Mouse (Mus musculus) adrenal gland, adult 18-20 months (tissue): Measurements from ENCODE around the gene Uvrag. TPM values are rescaled to one million over a fixed set of nuclear protein-coding genes. Genes with fewer than 3 reads are reported as not detected.

Experiments used
- DNase-seq, 2 experiments: peaks; one replicate each; pipeline ENCODE4 v3.0.0; 2021 to 2022; ENCODE audit warnings: low spot score in 2 of 2
- total RNA-seq, 2 experiments: library from RNA; stranded (reverse); gene quantifications; 1 replicate in 1 of 2; 2 replicates in 1 of 2; pipeline ENCODE4 v1.2.3; 2021

The Uvrag gene
- total RNA-seq, 2 experiments from 2014 or later, result 15.4 to 29.0 TPM

DNA sequence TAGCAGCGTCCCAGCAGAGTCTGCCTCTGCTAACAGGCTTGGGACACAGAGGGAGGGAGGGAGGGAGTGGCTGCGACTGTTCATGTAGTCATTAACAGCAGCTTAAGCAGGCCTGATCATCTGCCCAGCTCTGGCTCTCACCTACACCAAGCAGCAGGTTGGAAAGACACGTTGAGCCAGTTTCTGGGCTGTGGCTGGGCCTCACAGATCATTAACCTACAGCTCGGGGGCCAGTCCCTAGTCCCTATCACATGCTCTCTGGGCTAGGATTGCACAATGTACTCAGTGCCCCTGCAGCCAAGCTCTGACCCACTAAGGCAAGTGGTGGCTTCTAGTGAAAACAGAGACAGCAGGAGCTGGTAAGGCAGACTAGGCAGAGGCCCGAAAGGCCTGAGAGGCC is 27.0 kb upstream of the Uvrag start:
- no peak for DNase-seq

DNA sequence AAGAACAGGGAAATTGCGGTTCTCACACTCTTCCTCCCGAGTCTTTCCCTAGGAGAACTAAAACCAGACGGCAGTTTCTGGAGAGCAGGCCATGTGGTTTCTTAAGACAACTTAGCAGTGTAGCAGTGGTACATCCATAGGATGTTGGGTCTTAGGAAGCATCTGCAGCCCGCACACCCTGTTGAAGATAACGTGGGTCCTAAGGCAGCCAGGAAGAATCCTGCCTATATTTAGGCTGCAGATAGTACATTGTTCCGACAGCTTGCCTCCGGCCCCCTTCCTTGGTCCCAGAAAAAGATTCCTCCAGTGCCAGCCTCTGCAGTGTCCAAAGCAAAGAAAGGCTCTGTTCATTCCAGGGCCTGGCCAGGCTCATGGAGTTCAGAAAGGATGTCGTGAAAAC is 25.2 kb upstream of the Uvrag start:
- no peak for DNase-seq

DNA sequence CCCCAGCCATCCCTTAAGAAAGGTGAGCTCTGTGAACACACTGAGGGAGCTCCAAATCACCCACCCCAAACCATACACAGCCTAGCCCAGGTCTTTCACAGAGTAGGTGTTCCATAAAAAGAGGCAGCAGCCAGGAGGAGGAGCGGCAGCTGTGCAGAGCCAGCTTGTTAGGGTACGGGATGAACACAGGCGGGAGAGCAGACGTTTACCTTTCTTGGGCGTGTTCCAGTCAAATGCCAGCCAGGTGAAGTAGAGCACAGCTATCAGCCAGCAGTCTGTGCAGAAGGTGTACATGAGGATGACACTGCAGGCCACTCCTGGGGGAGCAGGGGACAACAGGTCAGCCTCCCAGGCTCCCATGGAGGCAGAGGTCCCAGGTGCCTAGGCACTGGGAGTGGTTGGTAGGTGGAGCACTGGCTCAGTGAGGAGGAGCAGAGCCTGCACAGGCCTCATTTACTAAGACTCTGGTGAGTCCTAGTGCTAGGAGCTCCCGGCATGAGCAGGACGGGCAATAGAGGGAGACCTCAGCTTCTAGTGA is 24.0 kb upstream of the Uvrag start:
- no peak for DNase-seq

DNA sequence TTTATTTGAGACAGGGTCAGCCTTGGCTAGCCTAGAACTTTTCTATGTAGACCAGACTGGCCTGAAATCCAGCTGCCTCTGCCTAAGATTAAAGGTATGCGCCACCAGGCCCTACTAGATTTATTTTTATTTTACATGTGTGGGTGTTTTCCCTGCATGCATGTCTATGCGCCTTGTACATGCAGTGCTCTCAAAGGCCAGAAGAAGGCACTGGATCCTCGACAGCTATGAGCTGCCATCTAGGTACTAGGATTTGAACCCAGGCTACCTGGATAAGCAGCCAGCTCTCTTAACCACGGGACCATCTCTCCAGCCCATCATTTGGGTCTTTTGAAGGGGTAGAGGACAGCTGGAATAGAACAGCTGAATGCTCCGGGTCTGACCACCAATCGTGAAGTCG is 21.5 kb upstream of the Uvrag start:
- no peak for DNase-seq

DNA sequence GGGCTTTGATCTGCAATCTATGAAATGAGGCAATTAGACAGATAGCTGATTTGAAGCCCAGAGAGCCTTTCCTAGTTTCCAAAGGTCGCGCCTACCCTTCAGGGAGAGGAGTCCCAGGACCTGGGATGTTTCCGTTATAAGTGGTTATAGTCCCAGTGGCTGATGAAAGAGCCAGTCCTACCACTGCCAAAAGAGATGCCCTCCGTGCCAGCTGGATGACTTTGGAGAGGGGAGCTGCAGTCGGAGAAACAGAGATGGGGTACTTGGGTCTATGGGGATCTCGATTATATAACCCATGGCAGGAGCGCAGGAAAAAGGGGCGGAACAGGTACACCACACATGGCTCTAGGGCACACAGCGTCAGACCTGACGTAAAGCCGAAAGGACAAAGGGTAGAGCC is 21.0 kb upstream of the Uvrag start:
- DNase-seq, result no peak

DNA sequence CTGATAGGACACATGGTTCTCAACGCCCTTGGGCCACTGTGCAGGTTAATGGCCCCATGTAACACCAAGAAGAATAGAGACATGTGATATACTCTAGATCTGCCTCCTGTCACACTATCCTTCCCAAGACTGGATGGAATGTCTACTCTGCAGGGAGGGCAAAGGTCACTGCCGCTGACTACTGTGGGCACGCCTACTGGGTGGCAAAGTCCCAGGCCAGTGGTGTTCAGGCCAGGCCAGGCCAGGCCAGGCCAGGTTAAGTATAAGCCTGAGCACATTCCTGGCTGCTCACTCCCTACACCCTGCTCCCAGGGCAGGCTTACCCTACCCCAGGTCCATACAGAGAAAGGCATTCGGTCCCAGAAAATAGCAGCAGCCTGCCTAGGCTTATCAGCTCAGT is 20.6 kb upstream of the Uvrag start:
- DNase-seq, result no peak

DNA sequence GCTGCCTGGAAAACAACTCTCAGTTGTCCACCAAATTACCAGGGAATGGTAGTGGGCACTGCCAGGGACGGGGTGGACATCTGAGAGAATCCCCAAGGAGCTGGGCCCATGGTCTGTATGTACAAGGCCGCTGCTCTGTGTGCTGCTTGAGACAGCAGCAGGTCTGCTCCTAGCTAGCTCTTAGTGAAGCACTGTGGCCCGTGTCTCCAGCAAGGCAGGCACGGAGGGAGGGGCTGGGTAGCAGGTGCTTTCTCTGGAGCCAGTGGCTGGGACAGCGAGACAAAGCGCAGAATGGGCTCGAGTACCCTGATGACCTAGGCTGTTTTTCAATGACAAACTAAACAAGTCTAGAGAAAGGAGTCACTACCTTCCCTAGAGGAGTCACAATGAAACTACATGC is 20.1 kb upstream of the Uvrag start:
- no peak for DNase-seq

DNA sequence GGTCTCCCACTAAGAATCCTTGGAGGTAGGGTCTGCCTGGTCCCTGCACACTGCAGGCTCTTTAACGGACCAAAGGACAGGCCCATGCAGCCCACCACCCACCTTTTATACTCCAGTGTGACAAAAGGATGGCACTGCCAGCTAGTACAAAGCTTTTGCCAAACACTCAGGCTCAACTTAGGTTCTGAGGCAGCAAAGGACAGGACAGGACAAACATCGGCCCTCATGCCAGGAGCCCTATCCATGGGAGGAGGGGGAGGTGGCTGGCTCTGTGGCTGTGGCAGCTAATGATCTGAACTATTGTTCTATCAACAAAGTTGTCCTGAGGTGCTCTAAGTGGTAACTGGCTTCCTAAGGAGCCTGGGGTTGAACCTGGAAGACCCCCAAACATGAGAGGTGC is 18.5 kb upstream of the Uvrag start:
- no peak for DNase-seq

DNA sequence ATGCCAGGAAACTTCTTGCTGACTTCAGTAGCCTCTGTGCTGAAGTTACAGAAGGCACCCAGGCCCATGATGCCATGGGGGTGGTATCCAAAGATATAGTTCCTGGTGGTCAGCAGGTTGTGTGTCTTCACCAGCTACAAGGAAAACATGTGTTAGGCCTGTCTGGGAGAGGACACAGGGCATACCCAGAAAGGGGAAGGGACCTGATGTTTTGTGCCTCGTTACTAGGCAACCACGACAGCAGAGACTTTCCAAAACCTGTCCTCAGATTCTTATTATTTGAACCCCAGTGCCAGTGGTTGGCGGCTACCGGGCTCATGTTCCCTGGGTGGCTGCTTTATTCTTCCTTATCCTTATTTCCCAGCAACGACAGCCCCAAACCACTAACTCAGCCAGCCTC is 18.0 kb upstream of the Uvrag start:
- DNase-seq, result no peak

DNA sequence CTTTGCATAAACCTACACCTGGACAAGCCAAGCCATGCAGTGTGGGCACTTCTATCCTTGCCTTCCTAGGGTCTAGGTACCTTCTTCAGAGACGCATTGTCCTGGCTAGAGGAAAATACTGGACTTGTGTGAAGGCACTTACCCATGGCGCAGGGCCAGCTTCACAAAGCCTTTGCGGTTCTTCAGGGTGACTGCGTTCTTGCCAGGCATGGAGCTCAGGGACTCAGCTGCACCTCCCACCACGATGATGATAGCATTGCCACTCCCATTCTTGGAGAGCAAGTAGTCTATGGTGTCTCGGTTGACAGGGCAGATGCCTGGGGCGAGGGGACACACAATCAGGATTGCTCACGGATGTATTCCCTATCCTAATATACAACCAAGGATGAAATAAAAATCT is 17.1 kb upstream of the Uvrag start:
- no peak for DNase-seq

DNA sequence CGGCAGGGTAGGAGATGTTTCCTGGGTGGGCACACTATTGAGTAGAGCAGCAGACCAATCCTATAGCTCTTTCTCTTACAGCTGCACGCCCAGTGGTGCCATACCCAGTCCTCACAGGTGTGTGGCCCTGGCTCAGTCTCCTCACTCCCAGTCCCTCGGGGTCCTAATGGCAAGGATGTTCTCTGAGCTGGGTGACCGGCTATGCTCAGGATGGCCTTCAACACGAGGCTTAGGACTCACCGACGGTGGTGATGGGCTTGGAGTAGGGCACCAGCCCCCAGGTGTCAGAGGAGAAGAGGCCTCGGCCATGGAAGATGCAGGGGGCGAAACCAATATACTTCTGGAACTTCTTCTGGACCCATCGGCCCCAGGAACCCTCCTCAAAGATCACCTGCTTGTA is 15.8 kb upstream of the Uvrag start:
- DNase-seq, result no peak

DNA sequence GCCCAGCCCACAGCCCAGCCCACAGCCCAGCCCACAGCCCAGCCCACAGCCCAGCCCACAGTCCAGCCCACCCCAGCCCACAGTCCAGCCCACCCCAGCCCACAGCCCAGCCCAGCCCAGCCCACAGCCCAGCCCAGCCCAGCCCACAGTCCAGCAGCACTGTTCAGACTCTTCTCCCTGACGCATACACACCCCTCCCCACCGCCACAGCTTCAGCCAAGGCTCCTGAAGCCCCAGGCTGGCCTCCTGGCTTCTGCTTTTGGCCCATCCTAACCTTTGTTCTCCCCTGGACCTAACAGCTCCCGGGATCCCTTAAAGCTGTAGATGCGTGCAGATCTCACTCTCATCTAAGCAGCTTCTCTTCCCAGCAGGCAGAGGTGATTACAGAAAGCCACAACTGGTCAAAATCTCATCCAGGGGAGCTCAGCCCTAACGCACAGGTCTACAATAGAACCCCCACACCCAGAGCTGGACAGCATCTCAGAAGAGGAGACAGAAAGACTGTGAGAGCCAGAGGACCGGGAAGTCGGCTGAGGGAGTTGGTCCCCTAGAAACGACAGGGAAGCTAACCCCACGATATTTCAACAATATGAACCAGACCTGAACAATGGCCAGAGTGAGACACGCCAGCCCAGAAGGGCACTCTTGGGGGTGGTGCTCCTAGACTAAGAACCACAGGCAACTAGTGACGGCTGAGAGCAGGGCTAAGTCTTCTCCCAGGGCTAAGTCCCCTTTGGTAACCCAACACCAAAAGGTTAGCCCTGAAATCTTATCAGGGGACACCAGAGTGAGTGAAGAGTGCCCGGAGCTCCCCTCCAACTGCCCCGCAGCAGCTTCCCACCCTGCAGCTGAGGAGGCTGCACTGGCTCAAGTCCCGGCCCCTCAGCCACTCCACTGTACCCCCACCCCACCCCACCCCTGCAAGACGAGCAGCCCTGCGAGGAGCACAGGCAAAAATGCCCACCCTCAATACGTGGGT is 14.7 kb upstream of the Uvrag start:
- DNase-seq, result no peak

DNA sequence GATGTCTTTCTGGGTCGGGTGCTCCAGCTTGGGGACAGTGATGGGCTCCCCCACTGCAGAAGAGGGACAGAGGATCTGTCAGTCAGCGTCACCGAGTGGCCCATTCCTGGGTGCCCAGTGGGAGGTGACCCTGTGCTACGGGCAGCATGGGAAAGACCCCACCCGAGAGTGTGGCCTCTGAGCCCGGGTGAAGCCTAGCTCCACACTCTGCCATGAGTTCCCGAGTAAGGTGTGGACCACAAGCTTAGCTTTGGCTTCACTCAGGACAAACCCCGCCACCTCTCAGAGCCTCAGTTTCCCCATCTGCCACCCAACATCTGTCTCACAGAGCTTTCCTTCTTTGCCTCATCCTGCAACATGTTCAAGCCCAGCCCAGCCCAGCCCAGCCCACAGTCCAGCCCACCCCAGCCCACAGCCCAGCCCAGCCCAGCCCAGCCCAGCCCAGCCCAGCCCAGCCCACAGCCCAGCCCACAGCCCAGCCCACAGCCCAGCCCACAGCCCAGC is 13.8 kb upstream of the Uvrag start:
- no peak for DNase-seq

DNA sequence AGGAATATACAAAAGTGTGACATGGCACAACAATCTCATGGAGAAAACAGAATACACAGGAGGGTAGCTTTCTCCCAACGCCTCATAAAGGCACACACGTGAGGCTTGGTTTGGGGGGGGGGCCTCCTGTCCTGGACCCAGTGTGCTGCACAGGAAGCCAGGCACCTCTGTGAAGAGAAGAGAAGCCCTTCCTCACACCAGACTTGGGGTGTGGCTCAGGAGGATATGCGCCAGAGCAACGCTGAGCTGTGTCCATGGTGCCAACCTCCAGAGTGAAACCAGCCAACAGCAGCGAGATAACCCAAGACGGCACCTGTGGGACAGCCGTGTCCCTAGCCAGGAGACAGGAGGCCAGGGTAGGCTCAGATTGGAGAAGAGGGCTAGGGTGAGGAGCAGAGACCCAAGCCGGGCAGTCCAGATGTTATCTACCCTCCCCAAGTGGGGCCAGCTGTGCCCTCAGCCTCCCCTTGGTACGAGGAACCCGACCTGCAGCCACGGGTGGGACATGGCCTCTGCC is 12.8 kb upstream of the Uvrag start:
- DNase-seq, result no peak

DNA sequence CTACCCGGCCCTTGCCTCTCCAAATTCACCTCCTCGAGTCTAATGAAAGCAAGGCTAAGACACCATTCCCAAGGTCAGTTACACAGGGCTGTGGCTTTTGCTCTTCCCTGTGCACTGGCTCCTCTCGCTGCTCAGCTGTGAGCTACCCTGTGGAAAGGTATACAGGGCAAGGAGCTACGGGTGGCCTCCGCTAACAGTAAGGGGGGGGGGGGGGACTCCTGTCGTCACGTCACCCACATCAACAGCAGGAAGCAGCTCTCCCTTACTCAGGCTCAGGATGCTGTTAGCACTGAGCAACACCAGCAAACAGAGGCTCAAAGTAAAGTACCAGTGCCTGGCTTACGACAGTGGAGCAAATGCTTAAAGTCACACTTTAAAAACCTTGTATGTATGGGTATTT is 11.8 kb upstream of the Uvrag start:
- DNase-seq, result no peak

DNA sequence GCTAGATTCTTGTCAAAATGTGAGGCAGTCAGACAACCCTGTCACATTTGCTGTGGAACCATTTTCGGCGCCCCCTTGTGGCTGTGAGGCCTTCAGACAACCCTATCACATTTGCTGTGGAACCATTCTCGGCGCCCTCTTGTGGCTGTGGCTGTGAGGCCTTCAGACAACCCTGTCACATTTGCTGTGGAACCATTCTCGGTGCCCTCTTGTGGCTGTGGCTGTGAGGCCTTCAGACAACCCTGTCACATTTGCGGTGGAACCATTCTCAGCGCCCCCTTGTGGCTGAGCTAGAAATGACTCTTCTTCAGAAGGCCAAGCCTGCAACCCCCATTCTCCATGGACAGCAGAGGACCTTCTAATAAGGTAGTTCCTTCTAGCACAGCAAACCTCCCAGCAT is 10.4 kb upstream of the Uvrag start:
- DNase-seq, result peak; percentile 90 to 94

DNA sequence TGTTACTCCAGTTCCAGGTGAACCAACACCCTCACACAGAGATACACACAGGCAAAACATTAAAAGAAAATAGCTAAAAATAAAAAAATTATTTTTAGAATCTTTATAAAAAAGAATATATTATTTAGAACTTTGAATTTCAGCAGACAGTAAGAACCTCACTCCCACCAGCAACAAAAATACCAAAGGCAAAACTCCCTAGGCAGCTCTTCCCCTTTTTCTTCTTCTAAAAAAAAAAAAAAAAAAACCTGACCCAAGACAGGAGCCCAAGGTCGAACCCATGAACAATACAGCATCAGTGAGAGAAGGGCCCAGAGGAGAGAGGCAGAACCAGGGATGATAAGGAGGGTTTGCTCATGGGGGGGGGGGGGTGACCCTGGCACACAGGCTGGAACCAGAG is 8.1 kb upstream of the Uvrag start:
- DNase-seq, result no peak

DNA sequence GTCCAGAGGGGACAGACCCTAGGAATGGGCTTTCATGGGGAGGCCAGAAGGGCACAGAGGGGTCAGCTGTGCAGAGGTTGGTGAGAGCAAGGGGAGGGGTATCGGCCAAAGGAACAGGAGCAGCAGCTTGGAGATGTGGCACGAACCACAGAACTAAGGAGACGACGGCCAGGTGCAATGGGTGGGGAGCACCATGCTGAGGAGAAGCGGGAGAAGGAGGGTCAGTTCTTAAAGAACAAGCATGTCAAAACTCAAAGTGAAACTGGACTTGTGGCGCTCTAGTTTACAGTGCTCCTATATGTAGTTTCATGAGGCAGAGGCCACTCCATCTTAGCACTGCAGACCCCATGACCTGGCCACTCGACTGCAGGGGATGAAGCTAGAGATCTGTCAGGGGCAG is 6.6 kb upstream of the Uvrag start:
- no peak for DNase-seq

DNA sequence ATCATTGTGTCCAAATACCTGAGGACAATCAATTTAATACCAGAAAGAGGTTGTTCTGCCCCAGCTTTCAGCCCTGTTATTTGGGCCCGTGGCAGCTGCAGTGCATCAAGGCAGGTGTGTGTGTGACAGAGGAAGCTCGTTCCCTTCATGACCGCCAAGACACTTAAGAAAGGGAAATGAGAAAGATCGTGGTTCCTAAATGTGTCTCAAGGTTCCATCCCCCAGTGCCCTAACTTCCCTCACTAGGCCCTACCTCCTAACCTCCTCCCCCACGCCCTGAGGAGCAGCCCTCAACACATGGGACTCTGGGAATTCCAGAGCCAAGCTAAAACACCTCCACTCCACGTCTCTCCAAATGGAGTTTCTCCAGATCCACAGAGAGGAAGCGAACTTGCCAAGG is 6.0 kb upstream of the Uvrag start:
- no peak for DNase-seq

DNA sequence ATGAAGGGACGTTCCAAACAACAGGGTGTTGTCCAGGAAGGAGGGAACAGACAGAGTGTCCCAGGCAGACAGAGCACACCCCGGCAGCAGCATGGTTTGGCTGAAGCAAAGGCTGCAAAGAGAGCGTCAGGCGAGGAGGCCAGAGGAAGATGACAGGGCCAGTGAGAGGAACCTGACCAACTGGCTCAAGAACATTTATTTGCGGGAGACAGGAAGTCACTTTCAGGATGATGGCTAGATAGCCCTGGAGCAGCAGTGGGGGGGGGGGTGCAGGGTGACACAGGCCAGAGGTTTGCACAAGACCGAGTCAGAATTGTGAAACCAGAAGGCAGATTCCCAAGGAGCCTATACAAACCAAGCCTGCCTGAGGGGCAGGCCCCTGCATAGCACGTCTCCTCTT is 5.1 kb upstream of the Uvrag start:
- DNase-seq, result no peak

DNA sequence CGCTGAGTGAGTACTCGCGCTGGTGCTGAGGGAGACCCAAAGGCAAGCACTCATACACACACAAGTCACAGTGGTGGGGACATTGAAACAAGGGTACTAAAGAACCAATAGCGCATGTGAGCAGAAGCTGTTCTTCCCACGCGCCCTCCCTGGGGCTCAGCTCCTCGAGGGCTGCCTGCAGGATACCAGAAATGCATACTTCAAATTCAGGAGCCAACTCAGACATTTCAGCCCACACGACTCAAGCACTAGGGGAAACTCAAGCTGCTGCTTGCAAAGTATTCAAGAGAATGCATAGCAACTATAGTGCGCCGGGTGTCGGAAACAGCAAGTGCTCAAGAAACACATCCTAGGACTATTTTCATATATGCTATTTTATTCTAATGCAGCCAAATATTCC is 3.7 kb upstream of the Uvrag start:
- DNase-seq, result no peak

DNA sequence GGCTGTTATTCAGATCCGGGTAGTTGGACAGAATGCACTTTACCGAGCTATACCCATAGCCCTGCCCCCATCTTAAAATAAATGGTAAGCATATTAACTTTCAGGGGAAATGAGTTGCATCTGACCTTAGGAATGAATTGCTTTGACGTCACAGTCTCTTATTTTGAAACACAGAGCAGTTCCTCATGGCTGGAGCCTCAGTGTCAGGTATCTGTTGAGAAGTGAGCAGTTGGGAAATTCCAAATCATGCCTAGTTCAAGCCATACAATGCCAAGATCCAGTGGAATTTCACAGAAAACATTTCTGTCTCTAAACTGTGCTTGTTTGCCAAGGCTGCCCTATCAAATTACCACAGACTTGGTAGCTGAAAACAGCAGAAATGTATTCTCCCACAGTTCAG is 2.3 kb upstream of the Uvrag start:
- no peak for DNase-seq
